Mouse (Mus musculus): ENCODE measurements around the gene Zfp574.

GRCm38 (mm10) chr7:25035916-25036315 lies 36.5 kb upstream of the Zfp574 start:
- TF ChIP-seq CTCF (IDR thresholded peaks at IDR 0.05; ENCODE audit: insufficient read depth, low read length) = peak; percentile 91
- TF ChIP-seq POLR2A (IDR thresholded peaks at IDR 0.05; ENCODE audit: borderline replicate concordance, extremely low read depth, low read depth, low read length) = no peak

Measured in lung, adult 2 months (tissue).